Mouse (Mus musculus): ENCODE measurements at regions not wholly inside any gene's neighbourhood (a gene's known extent, or its start where the extent isn't known, plus 50 kb on each side); places are given as distances from the start of the nearest gene placed in this dataset.

- Histone ChIP-seq H3K27me3 (replicated peaks) (no peaks in the 10 kb centered on the region), H3K4me1 (no peaks in the 10 kb centered on the region), H3K9me3 (no peaks in the 10 kb centered on the region), H3K36me3 (replicated peaks; ENCODE audit: low read length) (no peaks in the 10 kb centered on the region), H3K4me3 (replicated peaks) (no peak overlapping the region)
- no peak for TF ChIP-seq GATA1 (IDR thresholded peaks at IDR 0.05; ENCODE audit: borderline replicate concordance, low read length)
Measured at GRCm38 (mm10) chr11:64579826-64580225, 143.4 kb upstream of the F930015N05Rik start.

DNA sequence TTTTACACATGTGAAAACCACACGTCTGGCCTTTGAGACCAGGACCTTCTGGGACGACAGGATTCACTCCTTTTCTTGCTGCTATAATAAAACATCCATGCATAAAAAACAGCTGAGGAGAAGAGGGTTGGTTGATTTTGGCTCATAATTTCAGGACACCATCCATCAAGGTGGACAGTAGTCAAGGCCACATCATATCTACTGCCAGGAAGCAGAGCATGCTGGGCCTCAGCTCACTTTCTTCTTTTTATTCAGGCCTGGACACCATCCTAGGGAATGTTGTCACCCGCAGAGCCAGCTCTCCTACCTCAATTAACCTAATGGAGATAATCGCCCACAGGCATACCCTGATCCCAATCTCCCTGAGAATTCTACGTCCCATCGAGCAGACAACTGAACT is 149.6 kb upstream of the F930015N05Rik start:
- Histone ChIP-seq H3K4me3 (replicated peaks) (no peak overlapping the region), H3K36me3 (replicated peaks; ENCODE audit: low read length) (no peaks in the 10 kb centered on the region), H3K4me1 (no peaks in the 10 kb centered on the region), H3K27me3 (replicated peaks) (no peaks in the 10 kb centered on the region), H3K9me3 (no peaks in the 10 kb centered on the region)
- no peak for TF ChIP-seq FLI1 (IDR thresholded peaks at IDR 0.05; ENCODE audit: low read length)
- TF ChIP-seq GATA1 (IDR thresholded peaks at IDR 0.05; ENCODE audit: borderline replicate concordance, low read length): no peak

DNA sequence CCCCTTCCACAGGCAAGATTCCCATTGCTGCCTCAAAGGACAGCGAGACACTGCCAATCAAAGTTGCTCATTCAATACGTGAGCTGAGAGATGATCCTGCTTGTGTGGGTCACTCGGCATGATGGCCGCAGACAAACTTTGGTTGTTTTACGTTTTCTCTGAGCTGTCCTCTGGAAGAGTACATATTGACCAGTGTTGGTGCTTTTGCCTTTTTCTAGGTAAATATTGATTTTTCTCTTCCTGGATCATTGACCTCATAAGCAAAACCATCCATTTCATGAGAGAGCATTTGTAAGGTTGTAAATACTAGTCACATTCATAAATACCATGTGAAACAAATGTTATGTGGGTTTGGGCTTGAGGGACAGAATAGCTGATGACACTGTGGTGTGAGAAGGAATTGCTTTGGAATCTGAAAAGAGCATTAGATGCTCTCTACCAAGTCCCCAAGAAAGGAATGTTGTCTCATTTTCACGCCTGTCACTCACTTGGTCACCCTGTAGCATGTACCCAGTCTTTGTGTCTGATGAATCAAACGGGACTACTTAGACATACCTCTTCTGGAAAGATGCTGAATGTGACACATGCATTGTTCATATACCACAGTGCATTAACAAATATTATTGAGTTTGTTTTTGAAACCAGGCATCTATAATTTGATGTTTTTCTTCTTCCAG is 150.7 kb upstream of the F930015N05Rik start:
- Histone ChIP-seq H3K9me3 (no peaks in the 10 kb centered on the region), H3K4me1 (no peaks in the 10 kb centered on the region)
- TF ChIP-seq FLI1 (IDR thresholded peaks at IDR 0.05; ENCODE audit: low read length): no peak
- TF ChIP-seq GATA1 (IDR thresholded peaks at IDR 0.05; ENCODE audit: borderline replicate concordance, low read length): no peak

DNA sequence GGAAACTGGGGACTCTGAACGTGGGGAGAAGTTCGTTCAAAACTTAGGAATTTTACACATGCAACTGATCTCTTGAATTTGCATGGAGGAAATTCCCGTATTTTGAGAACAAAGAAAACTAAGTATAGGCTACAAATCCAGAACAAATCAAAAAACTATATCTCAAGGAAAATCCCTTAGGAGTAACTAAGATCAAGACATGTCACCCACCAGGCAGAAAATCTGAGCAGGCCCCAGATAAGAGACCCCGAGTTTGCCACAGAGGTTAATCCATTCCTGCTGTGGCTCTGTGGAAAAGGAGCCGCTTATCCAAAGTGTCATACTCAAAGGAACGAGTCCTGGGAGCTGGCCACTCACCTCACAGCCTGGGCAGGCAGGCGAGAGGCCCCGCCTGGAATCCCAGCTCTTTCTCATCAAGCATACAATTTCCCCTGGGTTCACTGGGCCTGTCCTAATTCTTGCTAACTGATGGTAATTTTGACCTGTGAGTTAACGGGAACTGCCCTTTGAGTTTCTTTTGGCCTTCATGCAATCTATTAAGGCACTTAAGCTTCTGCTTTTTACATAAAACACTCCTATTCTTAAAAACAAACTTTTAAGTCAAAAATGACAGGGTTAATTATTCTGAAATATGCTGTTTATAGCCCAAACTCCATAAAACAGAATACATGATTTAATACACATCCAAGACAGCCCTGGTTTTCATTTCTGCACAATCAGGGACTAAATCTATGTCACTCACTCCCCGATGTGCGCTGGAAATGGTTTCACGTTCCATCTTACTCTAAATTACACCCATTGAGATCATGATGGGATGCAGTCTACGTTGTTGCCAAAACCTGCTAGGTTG is 151.5 kb upstream of the F930015N05Rik start:
- no peaks in the 10 kb centered on the region for H3K4me1 ChIP-seq
- no peak for TF ChIP-seq GATA1 (IDR thresholded peaks at IDR 0.05; ENCODE audit: borderline replicate concordance, low read length)
- TF ChIP-seq FLI1 (IDR thresholded peaks at IDR 0.05; ENCODE audit: low read length): no peak
- H3K4me3 ChIP-seq (replicated peaks): no peak overlapping the region
- H3K9me3 ChIP-seq: no peaks in the 10 kb centered on the region
- H3K36me3 ChIP-seq (replicated peaks; ENCODE audit: low read length): no peaks in the 10 kb centered on the region
- H3K27me3 ChIP-seq (replicated peaks): peaks cover 2% of the 10 kb centered on the region

More for the DNA sequence above, 150.7 kb upstream of the F930015N05Rik start:
- Histone ChIP-seq H3K4me3 (replicated peaks) (no peak overlapping the region), H3K27me3 (replicated peaks) (peaks cover 2% of the 10 kb centered on the region), H3K36me3 (replicated peaks; ENCODE audit: low read length) (no peaks in the 10 kb centered on the region)

DNA sequence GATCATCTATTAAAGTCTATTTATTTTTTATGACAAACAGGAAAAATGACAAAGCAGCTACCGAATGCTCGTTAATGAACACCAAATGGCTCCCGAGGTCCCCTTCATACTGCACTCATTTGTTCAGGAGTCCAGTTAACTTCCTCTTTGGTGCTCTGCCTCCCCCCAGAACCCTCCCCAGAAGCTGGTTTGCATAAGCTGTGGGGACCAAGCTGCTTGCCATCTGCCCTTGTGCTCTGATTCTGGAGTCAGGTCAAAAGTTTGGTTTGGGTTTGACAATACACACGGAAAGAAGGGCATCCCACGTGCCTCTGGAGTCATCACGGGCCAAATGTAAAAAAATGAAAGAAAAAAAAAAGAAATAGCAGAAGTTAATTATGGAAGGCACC is 152.1 kb upstream of the F930015N05Rik start:
- H3K9me3 ChIP-seq: no peaks in the 10 kb centered on the region
- no peaks in the 10 kb centered on the region for H3K36me3 ChIP-seq (replicated peaks; ENCODE audit: low read length)
- no peaks in the 10 kb centered on the region for H3K4me1 ChIP-seq
- H3K4me3 ChIP-seq (replicated peaks): no peak overlapping the region
- H3K27me3 ChIP-seq (replicated peaks): peaks cover 2% of the 10 kb centered on the region
- TF ChIP-seq FLI1 (IDR thresholded peaks at IDR 0.05; ENCODE audit: low read length) (no peak), GATA1 (IDR thresholded peaks at IDR 0.05; ENCODE audit: borderline replicate concordance, low read length) (no peak)

- Histone ChIP-seq H3K36me3 (replicated peaks; ENCODE audit: low read length) (no peaks in the 10 kb centered on the region), H3K27me3 (replicated peaks) (peaks cover 2% of the 10 kb centered on the region), H3K9me3 (no peaks in the 10 kb centered on the region), H3K4me3 (replicated peaks) (no peak overlapping the region), H3K4me1 (no peaks in the 10 kb centered on the region)
- TF ChIP-seq GATA1 (IDR thresholded peaks at IDR 0.05; ENCODE audit: borderline replicate concordance, low read length): no peak
- no peak for TF ChIP-seq FLI1 (IDR thresholded peaks at IDR 0.05; ENCODE audit: low read length)
Measured at GRCm38 (mm10) chr11:64589026-64589425, 152.6 kb upstream of the F930015N05Rik start.

DNA sequence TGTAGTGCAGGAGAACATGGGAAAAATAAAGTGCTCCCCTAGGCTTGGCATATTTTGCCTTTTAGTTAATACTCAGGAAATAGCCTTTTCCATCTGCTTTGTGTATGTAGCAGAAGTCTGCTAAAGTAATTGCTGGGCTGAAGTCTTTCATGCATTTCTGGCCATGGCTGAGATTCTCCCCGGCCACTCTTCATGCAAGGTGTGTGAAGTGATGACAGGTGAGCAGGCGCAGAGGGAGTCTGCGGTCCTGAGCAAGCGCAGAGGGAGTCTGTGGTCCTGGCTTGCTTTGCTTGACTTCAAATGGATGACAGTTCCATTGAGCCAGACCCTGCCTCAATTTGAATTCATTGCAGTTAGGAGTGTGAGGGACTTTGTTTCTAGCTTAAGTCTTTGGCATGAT is 153.6 kb upstream of the F930015N05Rik start:
- TF ChIP-seq GATA1 (IDR thresholded peaks at IDR 0.05; ENCODE audit: borderline replicate concordance, low read length) (no peak), FLI1 (IDR thresholded peaks at IDR 0.05; ENCODE audit: low read length) (no peak)
- no peaks in the 10 kb centered on the region for H3K36me3 ChIP-seq (replicated peaks; ENCODE audit: low read length)
- H3K4me3 ChIP-seq (replicated peaks): no peak overlapping the region
- no peaks in the 10 kb centered on the region for H3K4me1 ChIP-seq
- no peaks in the 10 kb centered on the region for H3K9me3 ChIP-seq
- H3K27me3 ChIP-seq (replicated peaks): peaks cover 2% of the 10 kb centered on the region

- Histone ChIP-seq H3K27me3 (replicated peaks) (peaks cover 12% of the 10 kb centered on the region), H3K36me3 (replicated peaks; ENCODE audit: low read length) (no peaks in the 10 kb centered on the region), H3K4me3 (replicated peaks) (no peak overlapping the region), H3K9me3 (no peaks in the 10 kb centered on the region), H3K4me1 (no peaks in the 10 kb centered on the region)
- TF ChIP-seq GATA1 (IDR thresholded peaks at IDR 0.05; ENCODE audit: borderline replicate concordance, low read length): no peak
Measured at GRCm38 (mm10) chr11:64592253-64592652, 155.8 kb upstream of the F930015N05Rik start.

GRCm38 (mm10) chr11:64597305-64597704 is 160.9 kb upstream of the F930015N05Rik start:
- Histone ChIP-seq H3K9me3 (peaks cover 16% of the 10 kb centered on the region), H3K27me3 (replicated peaks) (peaks cover 34% of the 10 kb centered on the region), H3K4me1 (peaks cover 6% of the 10 kb centered on the region), H3K4me3 (replicated peaks) (no peak overlapping the region), H3K36me3 (replicated peaks; ENCODE audit: low read length) (no peaks in the 10 kb centered on the region)
- no peak for TF ChIP-seq GATA1 (IDR thresholded peaks at IDR 0.05; ENCODE audit: borderline replicate concordance, low read length)
- TF ChIP-seq FLI1 (IDR thresholded peaks at IDR 0.05; ENCODE audit: low read length): no peak

GRCm38 (mm10) chr11:64599178-64599577 is 162.7 kb upstream of the F930015N05Rik start:
- TF ChIP-seq GATA1 (IDR thresholded peaks at IDR 0.05; ENCODE audit: borderline replicate concordance, low read length) (no peak), FLI1 (IDR thresholded peaks at IDR 0.05; ENCODE audit: low read length) (no peak)
- H3K36me3 ChIP-seq (replicated peaks; ENCODE audit: low read length): no peaks in the 10 kb centered on the region
- H3K4me1 ChIP-seq: peaks cover 6% of the 10 kb centered on the region

More at GRCm38 (mm10) chr11:64599178-64599577, 162.7 kb upstream of the F930015N05Rik start:
- peaks cover 34% of the 10 kb centered on the region for H3K27me3 ChIP-seq (replicated peaks)
- no peak overlapping the region for H3K4me3 ChIP-seq (replicated peaks)
- H3K9me3 ChIP-seq: peaks cover 22% of the 10 kb centered on the region
